Mouse (Mus musculus) midbrain, embryonic 16.5 days (tissue): Measurements from ENCODE around the gene Cbfa2t3. TPM values are rescaled to one million over a fixed set of nuclear protein-coding genes. Genes with fewer than 3 reads are reported as not detected.

Experiments
- ATAC-seq: fragments of 200-750 bp; cut with Nextera tagmentation; 2 replicates; pipeline ENCODE4 v1.8.0; 2017; ENCODE audit warnings: moderate TSS enrichment
- H3K27ac ChIP-seq: fragments of 300-500 bp; sonication (generic); 2 replicates; pipeline ENCODE4 v1.5.1; 2014; ENCODE audit warnings: mild to moderate bottlenecking, low read length, mixed read lengths
- H3K27me3 ChIP-seq: fragments of 300-500 bp; sonication (generic); 2 replicates; pipeline ENCODE4 v1.6.1; 2014; ENCODE audit warnings: low read depth, low read length, mixed read lengths; ENCODE audit not compliant: control insufficient read depth, insufficient read depth
- H3K36me3 ChIP-seq: fragments of 300-500 bp; sonication (generic); 2 replicates; pipeline ENCODE4 v1.6.1; 2014; ENCODE audit warnings: mild to moderate bottlenecking, low read length, moderate library complexity, mixed read lengths; ENCODE audit not compliant: control insufficient read depth, insufficient read depth
- H3K4me1 ChIP-seq: fragments of 300-500 bp; sonication (generic); 2 replicates; pipeline ENCODE4 v1.6.1; 2014; ENCODE audit warnings: mild to moderate bottlenecking, low read length, mixed read lengths; ENCODE audit not compliant: control insufficient read depth, insufficient read depth
- H3K4me2 ChIP-seq: fragments of 300-500 bp; sonication (generic); 2 replicates; pipeline ENCODE4 v1.6.1; 2014; ENCODE audit warnings: mild to moderate bottlenecking, low read length, mixed read lengths
- H3K4me3 ChIP-seq: fragments of 300-500 bp; sonication (generic); 2 replicates; pipeline ENCODE4 v1.5.1; 2014; ENCODE audit warnings: low read depth, mild to moderate bottlenecking, low read length, moderate library complexity, mixed read lengths
- H3K9ac ChIP-seq: fragments of 300-500 bp; sonication (generic); 2 replicates; pipeline ENCODE4 v1.6.1; 2014; ENCODE audit warnings: low read depth, low read length, mixed read lengths
- H3K9me3 ChIP-seq: fragments of 300-500 bp; sonication (generic); replicated peaks from 2 replicates; pipeline ENCODE4 v1.6.1; 2014; ENCODE audit warnings: mild to moderate bottlenecking, low read length, mixed read lengths; ENCODE audit not compliant: control insufficient read depth, poor library complexity, severe bottlenecking
- WGBS: fragments of 180-500 bp; shearing (Covaris S2); extraction: QIAGEN DNeasy Blood & Tissue Kit; methylation state at CpG from one replicate; pipeline ENCODE4 v1.1.7; 2014; 5-methylcytosine and 5-hydroxymethylcytosine counted together
- polyA plus RNA-seq: library from polyadenylated mRNA; unstranded; fragments of >200 nt; fragmentation: Nextera tagmentation; extraction: Ambion mirVana; gene quantifications from 2 replicates; pipeline ENCODE4 v1.2.1, GENCODE M21; 2015

Cbfa2t3 gene
- polyA plus RNA-seq, 1 experiment from 2014 or later, result 17.7 TPM

DNA sequence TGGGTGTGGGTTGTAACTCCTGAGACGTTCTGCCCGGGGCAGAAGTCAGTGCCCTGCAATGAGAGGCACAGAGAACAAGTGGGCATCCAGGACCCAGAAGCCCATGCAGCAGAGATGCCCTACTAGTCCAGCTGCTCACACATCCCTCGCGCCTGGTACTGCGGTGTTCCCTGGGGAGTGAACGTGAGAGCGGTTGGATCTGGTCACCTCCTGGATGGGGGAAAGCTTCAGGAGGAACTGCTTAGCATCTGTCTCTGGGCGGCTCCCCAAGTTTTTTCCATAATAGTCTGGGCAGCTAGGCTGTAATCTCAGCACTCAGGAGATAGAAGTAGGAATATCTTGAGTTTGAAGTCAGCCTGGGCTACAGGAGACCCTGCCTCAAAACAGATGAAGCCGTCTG is 113.9 kb downstream of the Cbfa2t3 start:
- 90% methylated on average over 9 of the region's 9 CpGs for WGBS
- Histone ChIP-seq H3K9ac (no peak overlapping the region), H3K36me3 (no peaks in the 10 kb centered on the region), H3K27ac (no peak overlapping the region), H3K27me3 (no peaks in the 10 kb centered on the region), H3K9me3 (no peaks in the 10 kb centered on the region), H3K4me3 (no peak overlapping the region), H3K4me2 (no peak overlapping the region), H3K4me1 (no peaks in the 10 kb centered on the region)
- no peak for ATAC-seq

DNA sequence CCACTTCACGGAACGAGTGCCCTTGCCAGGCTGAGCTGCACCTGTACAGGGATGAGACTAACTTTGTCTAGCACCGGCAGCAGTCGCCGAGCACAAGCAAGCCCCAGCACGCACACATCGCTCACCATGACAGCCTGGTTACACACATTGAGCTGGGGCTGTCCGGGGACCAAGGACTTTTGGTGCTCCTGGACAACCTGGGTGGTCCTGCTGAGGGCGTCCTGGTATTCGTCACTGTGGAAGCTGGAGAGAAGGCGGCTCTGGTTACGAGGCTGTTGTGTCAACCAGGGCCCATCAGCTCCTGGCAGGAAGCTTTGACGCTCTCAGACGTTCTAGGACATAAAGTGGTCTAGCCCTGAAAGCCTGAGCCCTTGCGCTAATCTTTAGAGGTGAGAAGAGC is 118.0 kb downstream of the Cbfa2t3 start:
- WGBS, result 85% methylated on average over 13 of the region's 15 CpGs

DNA sequence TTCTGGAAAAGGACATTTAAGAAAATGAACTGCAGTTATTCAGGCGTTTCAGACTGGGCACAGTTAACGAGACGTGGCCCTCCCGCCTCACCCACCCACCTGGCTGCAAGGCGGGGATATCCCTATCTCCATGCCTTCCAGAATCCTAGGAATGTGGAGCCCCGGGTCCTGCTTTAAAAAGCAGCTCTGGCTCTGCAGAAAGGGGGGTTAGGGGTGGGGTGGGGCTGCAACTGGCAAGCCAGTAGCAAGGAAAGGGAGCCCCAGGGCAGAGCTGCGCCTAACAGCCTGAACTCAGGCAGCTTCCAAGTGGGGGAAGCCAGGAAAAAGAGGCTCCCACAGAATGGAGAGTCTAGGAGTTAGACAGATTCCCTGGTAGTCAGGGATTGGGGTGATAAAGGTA is 119.7 kb downstream of the Cbfa2t3 start:
- H3K9me3 ChIP-seq, result no peaks in the 10 kb centered on the region
- H3K4me1 ChIP-seq, result peaks cover 14% of the 10 kb centered on the region
- H3K4me3 ChIP-seq, result no peak overlapping the region
- 31% methylated on average over 7 of the region's 7 CpGs for whole genome bisulfite sequencing
- H3K27me3 ChIP-seq, result no peaks in the 10 kb centered on the region
- H3K4me2 ChIP-seq, result no peak overlapping the region
- ATAC-seq, result no peak
- no peak overlapping the region for H3K9ac ChIP-seq
- no peaks in the 10 kb centered on the region for H3K36me3 ChIP-seq
- H3K27ac ChIP-seq, result no peak overlapping the region

More for the DNA sequence above, 118.0 kb downstream of the Cbfa2t3 start:
- ATAC-seq, result no peak
- no peak overlapping the region for H3K27ac ChIP-seq
- H3K4me1 ChIP-seq, result peaks cover 5% of the 10 kb centered on the region
- no peak overlapping the region for H3K4me2 ChIP-seq
- H3K9ac ChIP-seq, result no peak overlapping the region
- no peaks in the 10 kb centered on the region for H3K9me3 ChIP-seq
- H3K36me3 ChIP-seq, result no peaks in the 10 kb centered on the region
- H3K27me3 ChIP-seq, result no peaks in the 10 kb centered on the region
- H3K4me3 ChIP-seq, result no peak overlapping the region

DNA sequence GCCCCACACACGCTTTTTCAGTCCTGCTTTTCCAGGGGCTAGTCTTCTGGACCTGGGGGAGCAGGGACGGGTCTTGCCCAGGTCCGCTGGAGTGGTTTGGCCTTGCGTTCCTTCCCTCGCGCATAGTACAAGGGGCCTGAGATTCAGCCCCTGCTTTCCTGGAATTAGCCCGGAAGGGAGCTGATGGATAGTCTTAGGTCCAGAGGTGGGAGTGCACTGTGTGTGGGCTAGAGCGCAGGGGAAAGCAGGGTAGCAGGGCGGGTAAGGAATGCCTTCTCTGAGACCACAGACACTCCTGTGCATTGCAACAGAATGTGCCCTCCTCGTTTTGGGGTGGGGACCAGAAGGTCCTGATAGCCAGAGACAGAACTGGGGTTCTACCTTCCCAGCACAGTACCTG is 121.8 kb downstream of the Cbfa2t3 start:
- peak overlapping the region; percentile 81 for H3K27ac ChIP-seq
- 37% methylated on average over 10 of the region's 10 CpGs for whole genome bisulfite sequencing
- H3K27me3 ChIP-seq, result no peaks in the 10 kb centered on the region
- peak; percentile 28 for ATAC-seq
- peak overlapping the region; percentile 89 for H3K9ac ChIP-seq
- H3K9me3 ChIP-seq, result no peaks in the 10 kb centered on the region
- peaks cover 14% of the 10 kb centered on the region for H3K4me1 ChIP-seq
- peak overlapping the region; percentile 70 for H3K4me3 ChIP-seq
- no peaks in the 10 kb centered on the region for H3K36me3 ChIP-seq
- H3K4me2 ChIP-seq, result peak overlapping the region; percentile 97

DNA sequence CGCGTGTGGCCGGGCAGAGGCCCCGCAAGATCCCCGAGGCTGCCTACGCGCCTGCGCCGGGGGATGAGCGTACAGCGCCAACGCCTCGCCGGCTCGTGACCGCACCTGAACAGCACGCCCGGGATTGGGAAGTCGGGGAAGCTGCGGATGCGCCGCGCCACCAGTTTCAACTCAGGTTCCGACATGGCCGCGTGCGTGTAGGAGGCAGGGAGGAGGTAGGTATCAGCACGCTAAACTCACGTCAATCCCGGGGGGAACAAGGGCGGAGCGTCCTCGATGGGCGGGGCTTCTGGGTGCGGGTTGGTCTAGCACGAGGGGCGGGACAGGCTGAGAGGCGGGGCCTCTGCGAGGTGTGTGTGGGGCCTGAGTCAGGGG is 122.3 kb downstream of the Cbfa2t3 start, which contains the start of gene Aprt:
Aprt (minus strand) TSS at position 262 of the 375 bp plus-strand sequence.
- ATAC-seq, result peak; percentile 89
- H3K4me2 ChIP-seq, result peak within 1 kb of the TSS; percentile 97
- H3K27me3 ChIP-seq, result no peaks in the 10 kb centered on the region
- 0 out of 2 replicates have a peak, but pooled peaks cover under 1% of the 10 kb centered on the region for H3K36me3 ChIP-seq
- H3K4me1 ChIP-seq, result peaks cover 14% of the 10 kb centered on the region
- no peaks in the 10 kb centered on the region for H3K9me3 ChIP-seq
- peak within 1 kb of the TSS; percentile 70 for H3K4me3 ChIP-seq
- H3K27ac ChIP-seq, result peak within 1 kb of the TSS; percentile 81
- under 1% methylated on average over 39 of the region's 39 CpGs for WGBS
- peak within 1 kb of the TSS; percentile 89 for H3K9ac ChIP-seq

DNA sequence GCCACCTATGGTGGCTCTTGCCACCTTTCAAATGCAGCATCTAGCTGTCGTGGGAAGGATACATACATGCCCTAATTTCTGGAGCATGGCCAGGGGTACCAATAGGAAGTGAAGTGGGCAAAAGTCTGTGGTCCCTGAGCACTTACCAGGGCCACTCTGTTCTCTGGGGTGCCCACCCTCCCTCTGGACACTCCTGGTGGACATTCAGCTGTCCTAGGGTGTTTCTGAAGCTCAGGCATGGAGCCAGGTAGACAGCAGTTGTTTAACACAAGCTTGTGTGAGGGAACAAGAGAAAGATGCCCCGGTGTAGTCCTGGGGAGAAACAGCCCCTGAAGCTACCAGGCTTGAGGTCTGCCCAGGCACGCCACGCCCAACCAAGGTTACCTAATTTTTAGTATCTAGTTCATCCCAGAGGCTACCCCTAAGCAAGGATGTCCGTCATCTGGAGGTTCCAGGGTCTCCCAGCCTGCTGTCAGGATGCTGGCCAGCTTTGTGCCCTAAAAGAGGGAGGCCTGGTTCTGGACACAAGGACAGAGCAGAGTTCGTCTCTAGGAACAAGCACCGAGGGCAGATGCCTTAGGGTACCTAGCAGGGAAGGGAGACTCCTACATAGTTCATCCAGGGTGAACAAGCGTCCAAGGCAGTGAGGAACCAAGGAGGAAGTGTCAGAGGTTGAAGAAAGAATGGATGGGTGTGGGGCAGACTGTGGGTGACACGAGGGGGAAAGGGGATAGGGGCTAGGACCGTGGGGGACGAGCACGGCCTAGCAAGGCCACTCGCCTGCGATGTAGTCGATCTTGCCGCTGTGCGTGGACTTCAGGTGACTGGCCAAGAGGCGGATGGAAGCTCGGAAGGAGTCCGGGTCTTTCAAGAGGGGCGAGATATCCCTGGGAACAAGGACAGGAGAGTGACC is 122.9 kb downstream of the Cbfa2t3 start:
- ATAC-seq, result peak; percentile 43
- Histone ChIP-seq H3K27ac (peak overlapping the region; percentile 81), H3K4me3 (peak overlapping the region; percentile 70), H3K36me3 (0 out of 2 replicates have a peak, but pooled peaks cover 2% of the 10 kb centered on the region), H3K9me3 (no peaks in the 10 kb centered on the region), H3K4me1 (peaks cover 14% of the 10 kb centered on the region), H3K9ac (peak overlapping the region; percentile 89), H3K27me3 (no peaks in the 10 kb centered on the region), H3K4me2 (peak overlapping the region; percentile 97)
- WGBS, result 18% methylated on average over 21 of the region's 21 CpGs

DNA sequence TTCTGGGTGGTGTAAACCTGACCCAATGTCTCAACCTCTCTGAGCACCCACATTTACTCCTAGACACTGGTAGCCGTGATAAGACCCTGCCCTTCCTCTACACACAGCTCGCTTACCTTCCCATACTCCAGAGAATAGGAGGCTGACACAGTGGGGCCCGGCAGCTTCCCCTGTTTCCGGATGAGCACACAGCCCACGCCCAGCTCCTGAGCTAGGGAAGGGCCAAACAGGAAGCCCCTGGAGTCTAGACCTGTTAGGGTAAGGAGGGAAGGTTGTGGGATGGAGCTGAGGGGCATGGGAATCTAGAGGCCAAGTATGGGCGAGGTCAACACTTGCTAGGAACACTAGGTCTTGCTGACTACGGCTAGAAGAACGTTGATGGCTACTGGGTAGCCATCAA is 123.6 kb downstream of the Cbfa2t3 start:
- 0 out of 2 replicates have a peak, but pooled peaks cover 2% of the 10 kb centered on the region for H3K36me3 ChIP-seq
- WGBS, result 84% methylated on average over 8 of the region's 8 CpGs
- H3K27ac ChIP-seq, result no peak overlapping the region
- 0 out of 2 replicates have a peak overlapping the region, but pooled peaks have one; percentile 89 for H3K9ac ChIP-seq
- H3K4me1 ChIP-seq, result peaks cover 14% of the 10 kb centered on the region
- peak overlapping the region; percentile 97 for H3K4me2 ChIP-seq
- ATAC-seq, result no peak
- H3K4me3 ChIP-seq, result peak overlapping the region; percentile 70
- no peaks in the 10 kb centered on the region for H3K9me3 ChIP-seq
- no peaks in the 10 kb centered on the region for H3K27me3 ChIP-seq
